Mouse (Mus musculus): Measurements from ENCODE around the gene Txndc11. TPM values are rescaled to one million over a fixed set of nuclear protein-coding genes. Genes with fewer than 3 reads are reported as not detected.

Gene Txndc11
- polyA plus RNA-seq (2014; fragmentation: Nextera tagmentation; extraction: Ambion mirVana), result 33.7 and 39.9 TPM in 2 replicates

- Histone ChIP-seq H3K9me3 (ENCODE audit: control insufficient read depth, low read length) (no peaks in the 10 kb centered on the region), H3K9ac (ENCODE audit: low read length) (peak within 1 kb of the TSS; percentile 89), H3K4me2 (ENCODE audit: low read depth, severe bottlenecking) (peak within 1 kb of the TSS; percentile 75), H3K27me3 (ENCODE audit: control insufficient read depth, insufficient read depth, low read length) (no peaks in the 10 kb centered on the region), H3K4me3 (ENCODE audit: low read depth, low read length) (peak within 1 kb of the TSS; percentile 87), H3K36me3 (ENCODE audit: control insufficient read depth, insufficient read depth, low read length) (0 out of 2 replicates have a peak, but pooled peaks cover 2% of the 10 kb centered on the region), H3K27ac (replicated peaks; ENCODE audit: low read depth, low read length) (peak within 1 kb of the TSS; percentile 71; the same call in 1 of the 2 replicates), H3K4me1 (ENCODE audit: control insufficient read depth, insufficient read depth, low read length) (peaks cover 5% of the 10 kb centered on the region)
- peak; percentile 99 for DNase-seq (ENCODE audit: low spot score)
- under 1% methylated on average over 72 of the region's 80 CpGs for WGBS
- ATAC-seq (ENCODE audit: insufficient number of reproducible peaks, low FRiP score, low TSS enrichment, low read depth), result peak; percentile 98
Observed at GRCm38 (mm10) chr16:11134348-11135344, at the start of gene Txndc11. TSS of gene Txndc11 (minus strand) at chr16:11134650.

GRCm38 (mm10) chr16:11177404-11177803 is 43.0 kb upstream of the Txndc11 start:
- Histone ChIP-seq H3K9ac (ENCODE audit: low read length) (no peak overlapping the region), H3K9me3 (ENCODE audit: control insufficient read depth, low read length) (no peaks in the 10 kb centered on the region), H3K4me2 (ENCODE audit: low read depth, severe bottlenecking) (no peak overlapping the region), H3K4me3 (ENCODE audit: low read depth, low read length) (no peak overlapping the region), H3K27me3 (ENCODE audit: control insufficient read depth, insufficient read depth, low read length) (no peaks in the 10 kb centered on the region), H3K36me3 (ENCODE audit: control insufficient read depth, insufficient read depth, low read length) (no peaks in the 10 kb centered on the region), H3K27ac (replicated peaks; ENCODE audit: low read depth, low read length) (no peak overlapping the region), H3K4me1 (ENCODE audit: control insufficient read depth, insufficient read depth, low read length) (peaks cover 2% of the 10 kb centered on the region; the same call in 1 of the 2 replicates)
- WGBS, result 74% methylated on average over 2 of the region's 2 CpGs
- no peak for ATAC-seq (ENCODE audit: insufficient number of reproducible peaks, low FRiP score, low TSS enrichment, low read depth)
- DNase-seq (ENCODE audit: low spot score), result no peak

DNA sequence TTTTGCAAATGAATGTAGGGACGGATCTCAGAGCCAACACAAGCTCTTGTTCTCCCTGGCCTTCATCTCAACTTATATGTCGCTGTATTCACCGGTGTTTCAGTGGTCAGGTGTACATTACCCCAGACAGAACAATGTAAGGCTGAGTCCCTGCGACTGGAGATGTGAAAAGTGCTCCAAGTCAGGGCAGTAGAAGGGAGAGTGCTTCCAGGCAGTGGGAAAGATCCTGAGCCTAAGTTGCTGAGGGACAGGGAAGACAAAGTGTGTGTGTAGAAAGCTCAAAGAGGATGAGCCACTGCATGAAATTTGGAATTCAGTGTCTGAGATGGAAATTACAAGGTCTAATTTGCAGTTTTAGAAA is 42.4 kb upstream of the Txndc11 start:
- ATAC-seq (ENCODE audit: insufficient number of reproducible peaks, low FRiP score, low TSS enrichment, low read depth), result no peak

DNA sequence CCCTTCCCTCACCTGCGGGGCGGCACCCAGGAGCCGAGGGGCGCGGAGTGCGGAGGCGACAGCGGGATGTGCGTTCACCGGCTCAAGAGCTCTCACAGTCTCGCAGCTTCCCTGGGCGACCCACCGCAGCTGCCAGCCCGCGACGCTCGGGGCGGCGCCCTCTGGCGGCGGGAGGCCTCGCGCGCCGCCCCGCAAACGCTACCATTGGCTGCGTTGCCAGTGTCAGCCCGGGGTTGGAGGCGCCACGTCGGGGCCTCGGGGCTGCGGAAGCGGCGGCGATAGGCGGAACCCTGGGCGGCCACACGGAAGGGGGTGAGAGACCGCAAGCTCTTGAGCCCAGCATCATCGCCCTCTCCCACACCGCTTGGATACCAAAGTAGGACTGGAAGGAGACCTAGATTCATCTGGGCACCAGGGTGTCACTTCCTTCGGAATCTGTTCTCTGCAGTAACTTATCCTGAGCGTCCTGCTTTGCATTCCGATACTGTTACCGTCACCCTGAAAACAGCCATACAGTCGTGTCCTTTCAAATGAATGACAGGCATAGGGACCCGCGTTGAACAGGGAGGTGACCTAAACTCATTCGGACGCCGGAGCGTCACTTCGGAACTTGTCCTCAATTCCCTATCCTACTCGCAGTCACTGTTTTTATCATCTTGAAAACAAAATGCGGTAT is 41.9 kb upstream of the Txndc11 start, which contains the start of gene Zc3h7a:
Gene Zc3h7a, minus strand, starts transcription at position 186 of the 676 bp plus-strand sequence.
- H3K9me3 ChIP-seq (ENCODE audit: control insufficient read depth, low read length), result no peaks in the 10 kb centered on the region
- peaks cover 2% of the 10 kb centered on the region; the same call in 1 of the 2 replicates for H3K4me1 ChIP-seq (ENCODE audit: control insufficient read depth, insufficient read depth, low read length)
- peak within 1 kb of the TSS; percentile 83 for H3K9ac ChIP-seq (ENCODE audit: low read length)
- H3K4me3 ChIP-seq (ENCODE audit: low read depth, low read length), result peak within 1 kb of the TSS; percentile 92
- DNase-seq (ENCODE audit: low spot score) (peak; percentile 90), ATAC-seq (ENCODE audit: insufficient number of reproducible peaks, low FRiP score, low TSS enrichment, low read depth) (peak; percentile 93)
- whole genome bisulfite sequencing, result under 1% methylated on average over 57 of the region's 57 CpGs
- H3K36me3 ChIP-seq (ENCODE audit: control insufficient read depth, insufficient read depth, low read length), result no peaks in the 10 kb centered on the region
- H3K4me2 ChIP-seq (ENCODE audit: low read depth, severe bottlenecking), result peak within 1 kb of the TSS; percentile 76
- H3K27me3 ChIP-seq (ENCODE audit: control insufficient read depth, insufficient read depth, low read length), result no peaks in the 10 kb centered on the region
- H3K27ac ChIP-seq (replicated peaks; ENCODE audit: low read depth, low read length), result peak within 1 kb of the TSS; percentile 58; the same call in 1 of the 2 replicates

More for the DNA sequence above, 42.4 kb upstream of the Txndc11 start:
- peak overlapping the region; percentile 92 for H3K4me3 ChIP-seq (ENCODE audit: low read depth, low read length)
- no peaks in the 10 kb centered on the region for H3K36me3 ChIP-seq (ENCODE audit: control insufficient read depth, insufficient read depth, low read length)
- peak overlapping the region; percentile 83 for H3K9ac ChIP-seq (ENCODE audit: low read length)
- 7% methylated on average over 4 of the region's 4 CpGs for WGBS
- peaks cover 2% of the 10 kb centered on the region; the same call in 1 of the 2 replicates for H3K4me1 ChIP-seq (ENCODE audit: control insufficient read depth, insufficient read depth, low read length)
- no peaks in the 10 kb centered on the region for H3K27me3 ChIP-seq (ENCODE audit: control insufficient read depth, insufficient read depth, low read length)
- H3K27ac ChIP-seq (replicated peaks; ENCODE audit: low read depth, low read length), result no peak overlapping the region
- no peaks in the 10 kb centered on the region for H3K9me3 ChIP-seq (ENCODE audit: control insufficient read depth, low read length)
- no peak for DNase-seq (ENCODE audit: low spot score)
- peak overlapping the region; percentile 76 for H3K4me2 ChIP-seq (ENCODE audit: low read depth, severe bottlenecking)

- under 1% methylated on average over 63 of the region's 72 CpGs for WGBS
- Histone ChIP-seq H3K27me3 (ENCODE audit: control insufficient read depth, insufficient read depth, low read length) (no peaks in the 10 kb centered on the region), H3K4me1 (ENCODE audit: control insufficient read depth, insufficient read depth, low read length) (peaks cover 2% of the 10 kb centered on the region; the same call in 1 of the 2 replicates), H3K4me2 (ENCODE audit: low read depth, severe bottlenecking) (peak overlapping the region; percentile 76), H3K9ac (ENCODE audit: low read length) (peak overlapping the region; percentile 83), H3K9me3 (ENCODE audit: control insufficient read depth, low read length) (no peaks in the 10 kb centered on the region), H3K27ac (replicated peaks; ENCODE audit: low read depth, low read length) (peak overlapping the region; percentile 58; the same call in 1 of the 2 replicates), H3K4me3 (ENCODE audit: low read depth, low read length) (peak overlapping the region; percentile 92), H3K36me3 (ENCODE audit: control insufficient read depth, insufficient read depth, low read length) (no peaks in the 10 kb centered on the region)
- ATAC-seq (ENCODE audit: insufficient number of reproducible peaks, low FRiP score, low TSS enrichment, low read depth), result peak; percentile 70
- DNase-seq (ENCODE audit: low spot score), result peak; percentile 68
Observed at GRCm38 (mm10) chr16:11175489-11176207, 41.2 kb upstream of the Txndc11 start.

DNA sequence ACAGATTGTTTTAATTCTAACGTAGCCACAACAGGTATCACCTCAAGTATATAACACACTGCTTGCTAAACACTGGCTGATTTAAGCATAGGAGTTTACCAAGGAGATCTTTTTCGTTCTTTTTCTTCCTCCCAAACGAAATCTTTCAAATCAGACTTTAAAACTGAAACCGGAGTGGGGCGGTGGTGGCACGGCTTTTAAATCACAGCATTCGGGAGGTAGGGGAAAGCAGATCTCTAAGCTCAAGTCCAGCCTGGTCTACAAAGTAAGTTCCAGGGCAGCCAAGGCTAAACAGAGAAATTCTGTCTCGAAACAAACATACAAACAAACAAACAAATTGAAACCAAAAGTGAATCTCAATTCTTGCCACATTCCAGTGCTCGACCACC is 40.6 kb upstream of the Txndc11 start:
- no peak overlapping the region for H3K27ac ChIP-seq (replicated peaks; ENCODE audit: low read depth, low read length)
- no peak for ATAC-seq (ENCODE audit: insufficient number of reproducible peaks, low FRiP score, low TSS enrichment, low read depth)
- peaks cover 2% of the 10 kb centered on the region; the same call in 1 of the 2 replicates for H3K4me1 ChIP-seq (ENCODE audit: control insufficient read depth, insufficient read depth, low read length)
- peak overlapping the region; percentile 92 for H3K4me3 ChIP-seq (ENCODE audit: low read depth, low read length)
- H3K36me3 ChIP-seq (ENCODE audit: control insufficient read depth, insufficient read depth, low read length), result no peaks in the 10 kb centered on the region
- DNase-seq (ENCODE audit: low spot score), result no peak
- H3K9me3 ChIP-seq (ENCODE audit: control insufficient read depth, low read length), result no peaks in the 10 kb centered on the region
- H3K27me3 ChIP-seq (ENCODE audit: control insufficient read depth, insufficient read depth, low read length), result no peaks in the 10 kb centered on the region
- H3K9ac ChIP-seq (ENCODE audit: low read length), result peak overlapping the region; percentile 9; the same call in 1 of the 2 replicates
- WGBS, result 11% methylated on average over 9 of the region's 9 CpGs
- peak overlapping the region; percentile 76 for H3K4me2 ChIP-seq (ENCODE audit: low read depth, severe bottlenecking)

- no peaks in the 10 kb centered on the region for H3K27me3 ChIP-seq (ENCODE audit: control insufficient read depth, insufficient read depth, low read length)
- no peak overlapping the region for H3K9ac ChIP-seq (ENCODE audit: low read length)
- peak overlapping the region; percentile 76 for H3K4me2 ChIP-seq (ENCODE audit: low read depth, severe bottlenecking)
- H3K27ac ChIP-seq (replicated peaks; ENCODE audit: low read depth, low read length), result no peak overlapping the region
- H3K9me3 ChIP-seq (ENCODE audit: control insufficient read depth, low read length), result no peaks in the 10 kb centered on the region
- 11% methylated on average over 10 of the region's 10 CpGs for WGBS
- H3K4me1 ChIP-seq (ENCODE audit: control insufficient read depth, insufficient read depth, low read length), result peaks cover 2% of the 10 kb centered on the region; the same call in 1 of the 2 replicates
- ATAC-seq (ENCODE audit: insufficient number of reproducible peaks, low FRiP score, low TSS enrichment, low read depth) (no peak), DNase-seq (ENCODE audit: low spot score) (peak; percentile 71)
- no peaks in the 10 kb centered on the region for H3K36me3 ChIP-seq (ENCODE audit: control insufficient read depth, insufficient read depth, low read length)
- H3K4me3 ChIP-seq (ENCODE audit: low read depth, low read length), result peak overlapping the region; percentile 92
Observed at GRCm38 (mm10) chr16:11174671-11175081, 40.2 kb upstream of the Txndc11 start.

Data from limb, embryonic 11.5 days (tissue).